Mouse (Mus musculus) CD4-positive, CD25-positive, alpha-beta regulatory T cell (primary cell): ENCODE data around the gene Btf3. TPM values are rescaled to one million over a fixed set of nuclear protein-coding genes. Genes with fewer than 3 reads are reported as not detected.

Experiments used
- polyA plus RNA-seq: library from polyadenylated mRNA; unstranded; fragments of 100-300 nt; shearing (Covaris generic); gene quantifications from one replicate; pipeline ENCODE4 v1.2.1, GENCODE M21; 2017

The Btf3 gene
- polyA plus RNA-seq: 586 TPM

GRCm38 (mm10) chr13:98316480-98317245 is at the start of gene Btf3:
Btf3 (minus strand) TSS chr13:98317006.

GRCm38 (mm10) chr13:98354090-98354801 is 37.4 kb upstream of the Btf3 start, which contains the start of gene Foxd1:
Foxd1 (plus strand) TSS chr13:98354242.

GRCm38 (mm10) chr13:98279686-98280085 is 37.1 kb downstream of the Btf3 start, which contains the start of gene Gm21976:
Gm21976 (plus strand) TSS chr13:98279887.

GRCm38 (mm10) chr13:98262636-98263457 is 54.0 kb downstream of the Btf3 start, which contains the start of the genes Utp15 and Ankra2:
Utp15 (minus strand) TSS chr13:98263041.
Ankra2 (plus strand) TSS chr13:98263074.

Other genes with a start within 250 kb of the Btf3 start
- gene Arhgef28, start 110.6 kb downstream of the Btf3 start, polyA plus RNA-seq: 0.05 TPM
- 42.2 TPM for gene Utp15, start 54.0 kb downstream of the Btf3 start, polyA plus RNA-seq
- gene Ankra2, start 53.9 kb downstream of the Btf3 start, polyA plus RNA-seq: 59.2 TPM
- not detected for gene Gm21976, start 37.1 kb downstream of the Btf3 start, polyA plus RNA-seq
- gene Foxd1, start 37.2 kb upstream of the Btf3 start, polyA plus RNA-seq: 0.04 TPM
- 0.37 TPM for gene Gm10320, start 175.0 kb upstream of the Btf3 start, polyA plus RNA-seq